Mouse (Mus musculus) heart, adult 8-10 months (tissue): ENCODE data around the gene Olfr803. TPM values are rescaled to one million over a fixed set of nuclear protein-coding genes. Genes with fewer than 3 reads are reported as not detected.

Experiments
- DNase-seq: peaks from one replicate; pipeline ENCODE4 v3.0.0; 2022; ENCODE audit warnings: low spot score
- microRNA-seq: library from miRNA; unstranded; fragments of <30 nt; microRNA quantifications from one replicate; pipeline ENCODE4 v1.2.0, GENCODE M21; 2022
- total RNA-seq, 4 experiments: library from RNA; stranded (reverse); gene quantifications; 2 replicates each; pipeline ENCODE4 v1.2.4; 2022

The Olfr803 gene
- not detected for total RNA-seq

GRCm38 (mm10) chr10:129694186-129694585 lies at the start of gene Olfr803:
Gene Olfr803, minus strand, starts transcription at chr10:129694286.
- no peak for DNase-seq

GRCm38 (mm10) chr10:129741821-129742220 lies 47.7 kb upstream of the Olfr803 start, which contains the start of gene Olfr806:
Gene Olfr806, minus strand, starts transcription at chr10:129741921.
- DNase-seq, result no peak

GRCm38 (mm10) chr10:129729275-129729674 lies 35.2 kb upstream of the Olfr803 start, which contains the start of gene Olfr805:
Gene Olfr805, minus strand, starts transcription at chr10:129729375.
- DNase-seq, result no peak

GRCm38 (mm10) chr10:129702910-129703309 lies 8.8 kb upstream of the Olfr803 start, which contains the start of gene Olfr804:
Gene Olfr804, plus strand, starts transcription at chr10:129703210.
- no peak for DNase-seq

DNA sequence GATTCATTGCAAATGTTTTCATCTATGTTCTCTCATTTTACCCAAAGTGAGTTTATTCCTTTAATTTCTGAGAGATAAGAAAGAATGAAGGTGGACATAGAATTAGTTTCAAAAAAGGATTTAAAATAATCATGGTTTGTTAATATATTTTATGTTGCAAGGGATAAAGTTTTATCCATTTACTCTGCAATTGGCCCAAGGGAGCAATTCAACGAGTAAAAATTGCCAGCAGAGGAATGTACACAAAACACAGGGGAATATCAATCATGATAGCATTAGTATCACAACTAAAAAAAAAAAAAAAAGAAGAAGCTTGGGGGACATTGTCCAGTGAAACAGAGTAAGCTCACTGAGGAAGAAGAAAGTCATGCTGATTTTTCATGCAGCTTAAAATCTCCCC lies 6.0 kb downstream of the Olfr803 start, which contains the start of gene Olfr802:
Gene Olfr802, minus strand, starts transcription at position 101 of the 400 bp plus-strand sequence.
- no peak for DNase-seq

- no peak for DNase-seq
Observed at GRCm38 (mm10) chr10:129673765-129674164, 20.3 kb downstream of the Olfr803 start, which contains the start of gene Olfr801. Gene Olfr801, minus strand, starts transcription at chr10:129673865.

GRCm38 (mm10) chr10:129657394-129657793 lies 36.7 kb downstream of the Olfr803 start, which contains the start of gene Olfr800:
Gene Olfr800, plus strand, starts transcription at chr10:129657694.
- no peak for DNase-seq

DNA sequence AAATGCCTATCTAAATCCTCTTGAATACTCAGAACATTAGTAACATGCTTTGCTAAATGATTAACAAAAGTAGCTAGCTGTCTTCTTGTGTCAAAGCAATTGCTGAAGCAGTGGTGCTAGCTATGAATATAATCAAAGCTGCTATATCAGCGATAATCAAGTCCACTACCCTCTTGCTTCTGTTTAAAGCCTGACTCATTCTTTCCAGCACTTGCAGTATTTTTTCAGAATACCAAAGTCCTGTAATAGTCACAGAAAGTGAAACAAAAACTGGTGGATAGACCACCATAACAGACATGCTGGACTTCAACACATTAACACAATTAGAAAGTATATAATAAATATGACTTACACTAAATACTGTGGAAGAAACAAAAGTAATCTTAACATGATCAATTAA lies 42.3 kb downstream of the Olfr803 start:
- DNase-seq, result no peak

Small RNA genes lying within 50 kb of the gene (microRNA-seq; reads per million reads assigned to microRNA genes)
- gene Gm24485, result not detected

Other genes starting within 250 kb of the Olfr803 start
- not detected for gene Olfr787, start 232.4 kb downstream of the Olfr803 start, total RNA-seq
- not detected for gene Olfr788, start 223.3 kb downstream of the Olfr803 start, total RNA-seq
- not detected for gene Olfr789, start 209.5 kb downstream of the Olfr803 start, total RNA-seq
- not detected for gene Olfr790, start 195.8 kb downstream of the Olfr803 start, total RNA-seq
- not detected for gene Olfr791, start 172.5 kb downstream of the Olfr803 start, total RNA-seq
- not detected for gene Olfr792, start 155.1 kb downstream of the Olfr803 start, total RNA-seq
- gene Olfr794, start 126.6 kb downstream of the Olfr803 start, total RNA-seq, result not detected
- not detected for gene Olfr796, start 81.7 kb downstream of the Olfr803 start, total RNA-seq
- gene Olfr798, start 66.4 kb downstream of the Olfr803 start, total RNA-seq, result not detected
- gene Olfr799, start 56.8 kb downstream of the Olfr803 start, total RNA-seq, result not detected
- not detected for gene Olfr800, start 36.6 kb downstream of the Olfr803 start, total RNA-seq
- not detected for gene Olfr801, start 20.4 kb downstream of the Olfr803 start, total RNA-seq
- not detected for gene Olfr802, start 6.1 kb downstream of the Olfr803 start, total RNA-seq
- gene Olfr804, start 8.9 kb upstream of the Olfr803 start, total RNA-seq, result not detected
- not detected for gene Olfr805, start 35.1 kb upstream of the Olfr803 start, total RNA-seq
- not detected for gene Olfr806, start 47.6 kb upstream of the Olfr803 start, total RNA-seq
- not detected for gene Olfr807, start 63.5 kb upstream of the Olfr803 start, total RNA-seq
- gene Olfr808, start 71.2 kb upstream of the Olfr803 start, total RNA-seq, result not detected
- gene Olfr809, start 80.4 kb upstream of the Olfr803 start, total RNA-seq, result not detected
- gene Olfr810, start 100.6 kb upstream of the Olfr803 start, total RNA-seq, result not detected
- not detected for gene Olfr811, start 110.1 kb upstream of the Olfr803 start, total RNA-seq
- gene Olfr812, start 151.8 kb upstream of the Olfr803 start, total RNA-seq, result not detected
- gene Olfr813, start 161.1 kb upstream of the Olfr803 start, total RNA-seq, result not detected
- not detected for gene Olfr814, start 185.6 kb upstream of the Olfr803 start, total RNA-seq
- gene Olfr815, start 211.6 kb upstream of the Olfr803 start, total RNA-seq, result not detected
- not detected for gene Olfr816, start 221.3 kb upstream of the Olfr803 start, total RNA-seq